Mouse (Mus musculus) stomach, embryonic 14.5 days (tissue): ENCODE data around the gene Mfsd4b5. TPM values are rescaled to one million over a fixed set of nuclear protein-coding genes. Genes with fewer than 3 reads are reported as not detected.

Experiments
- ATAC-seq: fragments of 200-750 bp; cut with Nextera tagmentation; 2 replicates; pipeline ENCODE4 v1.8.0; 2017; ENCODE audit warnings: low read depth, moderate TSS enrichment; ENCODE audit not compliant: insufficient number of reproducible peaks, insufficient read depth, low FRiP score
- H3K27ac ChIP-seq: fragments of 300-500 bp; sonication (generic); 2 replicates; pipeline ENCODE4 v1.5.1; 2014; ENCODE audit warnings: mild to moderate bottlenecking, low read length, moderate library complexity, mixed read lengths
- H3K27me3 ChIP-seq: fragments of 300-500 bp; sonication (generic); 2 replicates; pipeline ENCODE4 v1.6.1; 2014; ENCODE audit warnings: low read length, control low read depth, mixed read lengths; ENCODE audit not compliant: control insufficient read depth, insufficient read depth
- H3K36me3 ChIP-seq: fragments of 300-500 bp; sonication (generic); 2 replicates; pipeline ENCODE4 v1.6.1; 2014; ENCODE audit warnings: mild to moderate bottlenecking, control low read depth, low read length, moderate library complexity, mixed read lengths; ENCODE audit not compliant: control insufficient read depth, insufficient read depth
- H3K4me1 ChIP-seq: fragments of 300-500 bp; sonication (generic); 2 replicates; pipeline ENCODE4 v1.6.1; 2014; ENCODE audit warnings: low read length, control low read depth, mixed read lengths; ENCODE audit not compliant: control insufficient read depth, insufficient read depth
- H3K4me2 ChIP-seq: fragments of 300-500 bp; sonication (generic); replicated peaks from 2 replicates; pipeline ENCODE4 v1.6.1; 2014; ENCODE audit warnings: low read depth, low read length, control low read depth
- H3K4me3 ChIP-seq: fragments of 300-500 bp; sonication (generic); 2 replicates; pipeline ENCODE4 v1.5.1; 2014; ENCODE audit warnings: low read depth, low read length, control low read depth
- H3K9ac ChIP-seq: fragments of 300-500 bp; sonication (generic); replicated peaks from 2 replicates; pipeline ENCODE4 v1.6.1; 2014; ENCODE audit warnings: low read depth, mild to moderate bottlenecking, control low read depth, low read length, moderate library complexity, mixed read lengths
- H3K9me3 ChIP-seq: fragments of 300-500 bp; sonication (generic); 2 replicates; pipeline ENCODE4 v1.6.1; 2016; ENCODE audit warnings: low read depth, low read length, control low read depth; ENCODE audit not compliant: control insufficient read depth
- WGBS: fragments of 180-500 bp; shearing (Covaris S2); extraction: QIAGEN DNeasy Blood & Tissue Kit; methylation state at CpG from one replicate; pipeline ENCODE4 v1.1.7; 2014; 5-methylcytosine and 5-hydroxymethylcytosine counted together
- polyA plus RNA-seq: library from polyadenylated mRNA; unstranded; fragments of >200 nt; fragmentation: Nextera tagmentation; extraction: Ambion mirVana; gene quantifications from 2 replicates; pipeline ENCODE4 v1.2.1, GENCODE M21; 2014

Gene Mfsd4b5
- polyA plus RNA-seq, 1 experiment from 2014 or later, result not detected

GRCm38 (mm10) chr10:40000746-40001145 lies 14.3 kb upstream of the Mfsd4b5 start:
- WGBS, result 89% methylated on average over 2 of the region's 2 CpGs
- Histone ChIP-seq H3K9me3 (no peaks in the 10 kb centered on the region), H3K4me2 (no peak overlapping the region), H3K4me3 (no peak overlapping the region), H3K36me3 (no peaks in the 10 kb centered on the region), H3K27me3 (no peaks in the 10 kb centered on the region), H3K27ac (no peak overlapping the region), H3K9ac (no peak overlapping the region), H3K4me1 (no peaks in the 10 kb centered on the region)
- ATAC-seq, result no peak

- Histone ChIP-seq H3K4me1 (no peaks in the 10 kb centered on the region), H3K4me2 (no peak overlapping the region), H3K27ac (no peak overlapping the region), H3K4me3 (no peak overlapping the region), H3K9ac (no peak overlapping the region), H3K9me3 (no peaks in the 10 kb centered on the region), H3K36me3 (no peaks in the 10 kb centered on the region), H3K27me3 (no peaks in the 10 kb centered on the region)
- WGBS, result 48% methylated on average over 4 of the region's 4 CpGs
- ATAC-seq, result no peak
Observed at GRCm38 (mm10) chr10:39991155-39991554, 4.7 kb upstream of the Mfsd4b5 start.

- no peak overlapping the region for H3K4me3 ChIP-seq
- 68% methylated on average over 5 of the region's 5 CpGs for WGBS
- no peaks in the 10 kb centered on the region for H3K4me1 ChIP-seq
- no peak overlapping the region for H3K9ac ChIP-seq
- H3K27me3 ChIP-seq, result no peaks in the 10 kb centered on the region
- H3K4me2 ChIP-seq, result no peak overlapping the region
- no peak overlapping the region for H3K27ac ChIP-seq
- peaks cover 4% of the 10 kb centered on the region; the same call in 1 of the 2 replicates for H3K9me3 ChIP-seq
- no peak for ATAC-seq
- H3K36me3 ChIP-seq, result no peaks in the 10 kb centered on the region
Observed at GRCm38 (mm10) chr10:39982604-39983003, 3.8 kb downstream of the Mfsd4b5 start.

- WGBS, result 79% methylated on average over 1 of the region's 1 CpGs
- Histone ChIP-seq H3K27ac (no peak overlapping the region), H3K36me3 (no peaks in the 10 kb centered on the region), H3K27me3 (no peaks in the 10 kb centered on the region), H3K9ac (no peak overlapping the region), H3K4me2 (no peak overlapping the region), H3K9me3 (peaks cover 4% of the 10 kb centered on the region; the same call in 1 of the 2 replicates), H3K4me1 (no peaks in the 10 kb centered on the region), H3K4me3 (no peak overlapping the region)
- ATAC-seq, result no peak
Observed at GRCm38 (mm10) chr10:39978231-39978630, 8.2 kb downstream of the Mfsd4b5 start.

GRCm38 (mm10) chr10:39977346-39977745 lies 9.1 kb downstream of the Mfsd4b5 start:
- Histone ChIP-seq H3K4me2 (no peak overlapping the region), H3K36me3 (no peaks in the 10 kb centered on the region), H3K4me3 (no peak overlapping the region), H3K27me3 (no peaks in the 10 kb centered on the region), H3K9me3 (peaks cover 4% of the 10 kb centered on the region; the same call in 1 of the 2 replicates), H3K9ac (no peak overlapping the region), H3K4me1 (no peaks in the 10 kb centered on the region), H3K27ac (no peak overlapping the region)
- ATAC-seq, result no peak
- 96% methylated on average over 4 of the region's 4 CpGs for WGBS

GRCm38 (mm10) chr10:39975771-39976170 lies 10.7 kb downstream of the Mfsd4b5 start:
- Histone ChIP-seq H3K9me3 (peaks cover 4% of the 10 kb centered on the region; the same call in 1 of the 2 replicates), H3K27me3 (no peaks in the 10 kb centered on the region), H3K27ac (no peak overlapping the region), H3K4me3 (no peak overlapping the region), H3K4me1 (no peaks in the 10 kb centered on the region), H3K9ac (no peak overlapping the region), H3K36me3 (no peaks in the 10 kb centered on the region), H3K4me2 (no peak overlapping the region)
- ATAC-seq, result no peak
- 44% methylated on average over 2 of the region's 2 CpGs for WGBS

GRCm38 (mm10) chr10:39974982-39975381 lies 11.5 kb downstream of the Mfsd4b5 start:
- Histone ChIP-seq H3K27me3 (no peaks in the 10 kb centered on the region), H3K36me3 (no peaks in the 10 kb centered on the region), H3K4me3 (no peak overlapping the region), H3K9ac (no peak overlapping the region), H3K9me3 (peaks cover 4% of the 10 kb centered on the region; the same call in 1 of the 2 replicates), H3K4me2 (no peak overlapping the region), H3K4me1 (no peaks in the 10 kb centered on the region), H3K27ac (no peak overlapping the region)
- ATAC-seq, result no peak
- 66% methylated on average over 11 of the region's 11 CpGs for WGBS

GRCm38 (mm10) chr10:39967512-39967911 lies 18.9 kb downstream of the Mfsd4b5 start:
- H3K36me3 ChIP-seq, result no peaks in the 10 kb centered on the region
- WGBS, result 84% methylated on average over 3 of the region's 3 CpGs
- H3K4me3 ChIP-seq, result no peak overlapping the region
- H3K9ac ChIP-seq, result no peak overlapping the region
- no peak overlapping the region for H3K27ac ChIP-seq
- no peaks in the 10 kb centered on the region for H3K27me3 ChIP-seq
- ATAC-seq, result no peak
- no peaks in the 10 kb centered on the region for H3K4me1 ChIP-seq
- H3K9me3 ChIP-seq, result no peaks in the 10 kb centered on the region
- H3K4me2 ChIP-seq, result no peak overlapping the region

GRCm38 (mm10) chr10:39961906-39962305 lies 24.5 kb downstream of the Mfsd4b5 start:
- no peaks in the 10 kb centered on the region for H3K4me1 ChIP-seq
- no peak overlapping the region for H3K4me2 ChIP-seq
- H3K9me3 ChIP-seq, result no peaks in the 10 kb centered on the region
- WGBS, result 44% methylated on average over 1 of the region's 1 CpGs
- H3K36me3 ChIP-seq, result no peaks in the 10 kb centered on the region
- H3K9ac ChIP-seq, result no peak overlapping the region
- ATAC-seq, result no peak
- H3K4me3 ChIP-seq, result no peak overlapping the region
- H3K27me3 ChIP-seq, result no peaks in the 10 kb centered on the region
- H3K27ac ChIP-seq, result no peak overlapping the region
